ENCODE assay signal across 8 mouse cellular contexts in genomic region chr19:27364521-27364931, GRCm38 (mm10). TPM values are rescaled to one million over a fixed set of nuclear protein-coding genes. Genes with fewer than 3 reads are reported as not detected.
A peak's percentile ranks its signal among the peaks of the same experiment; 100 is the strongest.
DNase-seq lines count a peak whose midpoint lies in the region; ATAC-seq and TF ChIP-seq lines count a peak whose summit lies in the region.

No protein-coding gene starts in this region.

- ATAC-seq in stomach, embryonic 14.5 days (ENCODE audit: insufficient number of reproducible peaks, insufficient read depth, low FRiP score, low read depth) = peak; percentile 84

- WGBS in heart, embryonic 10.5 days = 18% methylated on average over 8 of the region's 8 CpGs
- 5% methylated on average over 8 of the region's 8 CpGs for WGBS in stomach, embryonic 14.5 days

- H3K36me3 ChIP-seq in CH12.LX (replicated peaks in 1 of 2; ENCODE audit: control insufficient read depth in 1 of 2, insufficient read depth in 1 of 2, low read length in 1 of 2) = no peaks in the 10 kb centered on the region
- no peaks in the 10 kb centered on the region for H3K36me3 ChIP-seq in heart, embryonic 10.5 days
- H3K36me3 ChIP-seq in stomach, embryonic 14.5 days (ENCODE audit: control insufficient read depth, insufficient read depth, low read length) = no peaks in the 10 kb centered on the region

- in situ Hi-C loops in CH12.LX (cut with MboI; ENCODE audit: low pct_ligation_motif_present, low pct_unique_long_range_greater_than_20kb, low sequenced_read_pairs) = no loop called here

- peak overlapping the region; percentile 30; the same call in 1 of the 2 replicates for H3K9ac ChIP-seq in CH12.LX (ENCODE audit: insufficient read depth, low read depth)
- H3K9ac ChIP-seq in stomach, embryonic 14.5 days (replicated peaks; ENCODE audit: low read depth, low read length) = no peak overlapping the region

- no peak for TF ChIP-seq RAD21 in CH12.LX (IDR thresholded peaks at IDR 0.05; ENCODE audit: low read depth, low read length)

- TF ChIP-seq CTCF in CH12.LX (conservative IDR thresholded peaks at IDR 0.05 in 1 of 2, IDR thresholded peaks at IDR 0.05 in 1 of 2; ENCODE audit: low read depth in 2 of 2, low read length in 2 of 2) = no peak

- dilution Hi-C loops in CH12.LX (cut with MboI; ENCODE audit: extremely low pct_ligation_motif_present, extremely low pct_unique_long_range_greater_than_20kb, low sequenced_read_pairs) = no loop called here

- DNase-seq in CH12.LX (ENCODE audit: extremely low read depth) = no peak
- peak; percentile 30 for DNase-seq in embryo, embryonic 11.5 days (ENCODE audit: low read depth, low spot score)
- peak; percentile 78 for DNase-seq in heart, embryonic 10.5 days (ENCODE audit: low spot score)
- peak; percentile 47 for DNase-seq in kidney, adult 9 months
- DNase-seq in lung, postnatal 10 days = peak; percentile 41
- no peak for DNase-seq in T-cell, adult 2 months (ENCODE audit: low spot score)
- no peak for DNase-seq in thymus, postnatal 4 days

- H3K4me3 ChIP-seq in CH12.LX (replicated peaks in 1 of 3; ENCODE audit: low read depth in 2 of 3, low read length in 2 of 3, poor library complexity in 1 of 3) = peak overlapping the region in 2 of 3 experiments; percentile 40 to 51
- H3K4me3 ChIP-seq in heart, embryonic 10.5 days = peak overlapping the region; percentile 36; the same call in 1 of the 2 replicates
- H3K4me3 ChIP-seq in stomach, embryonic 14.5 days (ENCODE audit: low read depth, low read length) = 0 out of 2 replicates have a peak overlapping the region, but pooled peaks have one; percentile 9

- no peak overlapping the region for H3K27ac ChIP-seq in CH12.LX (ENCODE audit: insufficient read depth, low read depth)
- H3K27ac ChIP-seq in heart, embryonic 10.5 days = peak overlapping the region; percentile 54
- H3K27ac ChIP-seq in stomach, embryonic 14.5 days (ENCODE audit: low read length) = peak overlapping the region; percentile 66; the same call in 1 of the 2 replicates

- no peaks in the 10 kb centered on the region for H3K4me1 ChIP-seq in CH12.LX (ENCODE audit: control insufficient read depth in 1 of 2, insufficient read depth in 2 of 2)
- H3K4me1 ChIP-seq in heart, embryonic 10.5 days = peaks cover 10% of the 10 kb centered on the region
- H3K4me1 ChIP-seq in stomach, embryonic 14.5 days (ENCODE audit: control insufficient read depth, insufficient read depth, low read length) = no peaks in the 10 kb centered on the region; the same call in 1 of the 2 replicates

- H3K27me3 ChIP-seq in CH12.LX (replicated peaks) = no peaks in the 10 kb centered on the region
- no peaks in the 10 kb centered on the region for H3K27me3 ChIP-seq in heart, embryonic 10.5 days (ENCODE audit: insufficient read depth, poor library complexity, severe bottlenecking)
- no peaks in the 10 kb centered on the region for H3K27me3 ChIP-seq in stomach, embryonic 14.5 days (ENCODE audit: control insufficient read depth, insufficient read depth, low read length)

- H3K79me2 ChIP-seq in CH12.LX (replicated peaks; ENCODE audit: control insufficient read depth, extremely low read depth, insufficient read depth, poor library complexity, severe bottlenecking) = no peaks in the 10 kb centered on the region

- no peaks in the 10 kb centered on the region for H3K9me3 ChIP-seq in CH12.LX (replicated peaks; ENCODE audit: low read length)
- H3K9me3 ChIP-seq in heart, embryonic 10.5 days = no peaks in the 10 kb centered on the region
- H3K9me3 ChIP-seq in stomach, embryonic 14.5 days (ENCODE audit: control insufficient read depth, low read depth, low read length) = no peaks in the 10 kb centered on the region

- H3K4me2 ChIP-seq in CH12.LX (ENCODE audit: insufficient read depth, low read depth, poor library complexity, severe bottlenecking) = peak overlapping the region; percentile 63
- peak overlapping the region; percentile 42 for H3K4me2 ChIP-seq in stomach, embryonic 14.5 days (replicated peaks; ENCODE audit: low read depth, low read length)

- TF ChIP-seq POLR2A in CH12.LX (IDR thresholded peaks at IDR 0.05; ENCODE audit: low read depth, low read length) = no peak

- TF ChIP-seq EP300 in CH12.LX (IDR thresholded peaks at IDR 0.05; ENCODE audit: low read length) = no peak

TF ChIP-seq in CH12.LX, 34 proteins besides CTCF, POLR2A, EP300 and RAD21:
- no peak for TF ChIP-seq MAX (IDR thresholded peaks at IDR 0.05; ENCODE audit: low read length)
- TF ChIP-seq E2F4 (IDR thresholded peaks at IDR 0.05; ENCODE audit: insufficient replicate concordance, low read depth, low read length) = no peak
- no peak for TF ChIP-seq GABPA (IDR thresholded peaks at IDR 0.05; ENCODE audit: insufficient replicate concordance, low read depth, low read length)
- no peak for TF ChIP-seq UBTF (IDR thresholded peaks at IDR 0.05; ENCODE audit: low read depth, low read length)
- TF ChIP-seq POLR2AphosphoS2 (IDR thresholded peaks at IDR 0.05; ENCODE audit: low read depth, low read length) = no peak
- TF ChIP-seq SIN3A (IDR thresholded peaks at IDR 0.05; ENCODE audit: low read length) = no peak
- TF ChIP-seq ZNF384 (IDR thresholded peaks at IDR 0.05; ENCODE audit: low read depth, low read length) = no peak
- no peak for TF ChIP-seq MYC (IDR thresholded peaks at IDR 0.05; ENCODE audit: low read depth, low read length)

RNA-seq across cellular contexts. Expression of gene Kcnv2, which starts 42.1 kb away (rescaled TPM):
- total RNA-seq in CH12.LX (2012; rRNA removed) (not detected in 2 replicates), CH12.LX (2014; rRNA removed) (not detected in 2 replicates)
- polyA plus RNA-seq in CH12.LX (2012; ENCODE audit: insufficient read length, low read depth) = not detected in 2 replicates
- polyA plus RNA-seq in heart, embryonic 10.5 days (2016; fragmentation: Nextera tagmentation; extraction: Ambion mirVana) = 0.14 and 0.22 TPM in 2 replicates
- polyA plus RNA-seq in stomach, embryonic 14.5 days (2014; fragmentation: Nextera tagmentation; extraction: Ambion mirVana) = 0.06 TPM in 1 of 2 replicates, not detected in the other

Comparison
In these comparisons a context has a peak if more than half of its experiments do, and no peak if none do; other contexts are left out.
1. DNase-seq: peak in embryo, embryonic 11.5 days (single experiment), heart, embryonic 10.5 days (single experiment), kidney, adult 9 months (single experiment) and lung, postnatal 10 days (single experiment); none in CH12.LX (single experiment), T-cell, adult 2 months (single experiment) and thymus, postnatal 4 days (single experiment).
2. Peak in every context shown above with its lines, with median percentiles within 50 percentile points of each other: H3K4me3 ChIP-seq.